Mouse (Mus musculus) left cerebral cortex, postnatal 14 days (tissue): ENCODE measurements at regions not wholly inside any gene's neighbourhood (a gene's known extent, or its start where the extent isn't known, plus 50 kb on each side); places are given as distances from the start of the nearest gene placed in this dataset.
"Not testable (repeated sequence)": the region's sequence is repeated elsewhere in the genome, so short reads cannot be mapped to it uniquely, and the experiment has no call there.

ENCODE experiments used
- DNase-seq, 2 experiments: peaks; one replicate each; pipeline ENCODE4 v3.0.0; 2021 to 2022; ENCODE audit warnings: low spot score in 2 of 2, mixed read lengths in 1 of 2
- intact Hi-C: fragments of 180-260 bp; cut with DNase I; formaldehyde crosslinking; loops from one replicate; pipeline ENCODE4 v1.15.1; 2025

GRCm38 (mm10) chr9:31656676-31657075, 192.4 kb upstream of the Tmem45b start:
- no peak for DNase-seq
- intact Hi-C loops = no loop called here

- intact Hi-C loops = no loop called here
- DNase-seq = no peak
These were observed 190.5 kb upstream of the Tmem45b start for GRCm38 (mm10) chr9:31654747-31655146.

DNA sequence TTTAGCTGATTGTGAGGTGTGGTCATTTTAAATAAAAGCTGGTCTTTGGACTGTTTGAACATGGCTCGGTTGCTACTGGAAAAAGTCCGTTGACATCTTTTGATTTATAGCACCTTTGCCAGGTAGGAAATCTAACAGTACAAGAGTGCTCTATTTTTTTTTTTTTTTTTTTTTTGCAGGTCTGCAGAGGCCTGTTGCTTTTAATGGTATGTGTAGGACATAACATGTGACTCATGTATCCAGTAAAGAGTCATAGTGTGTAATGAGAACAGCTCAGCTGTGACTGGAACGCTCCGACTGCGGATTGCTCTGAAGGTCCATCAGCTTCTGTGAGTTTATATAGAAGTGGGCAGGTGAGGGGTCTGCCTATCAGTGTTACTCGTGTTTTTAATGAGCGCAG, 190.0 kb upstream of the Tmem45b start:
- no peak for DNase-seq
- intact Hi-C loops = no loop called here

DNA sequence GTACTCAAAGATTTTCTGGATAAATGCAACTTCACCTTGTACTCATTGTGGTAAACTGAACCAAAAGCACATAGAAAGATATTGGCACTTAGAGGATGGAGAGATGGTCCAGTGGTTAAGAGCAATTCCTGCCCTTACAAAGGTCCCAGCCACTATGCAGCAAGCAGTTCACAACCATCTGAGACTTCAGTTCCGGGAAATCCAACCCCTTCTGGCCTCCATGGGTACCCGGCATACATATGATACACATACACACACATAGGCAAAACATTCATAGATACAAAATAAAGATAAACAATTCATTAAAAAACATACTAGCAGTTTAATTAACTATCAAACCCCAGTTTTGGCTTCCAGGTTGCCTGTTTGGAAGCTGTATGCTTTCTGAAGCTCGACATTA, 189.5 kb upstream of the Tmem45b start:
- intact Hi-C loops = no loop called here
- DNase-seq = no peak

- DNase-seq = no peak
- intact Hi-C loops = no loop called here
These were observed 186.3 kb upstream of the Tmem45b start for GRCm38 (mm10) chr9:31650362-31651130.

DNA sequence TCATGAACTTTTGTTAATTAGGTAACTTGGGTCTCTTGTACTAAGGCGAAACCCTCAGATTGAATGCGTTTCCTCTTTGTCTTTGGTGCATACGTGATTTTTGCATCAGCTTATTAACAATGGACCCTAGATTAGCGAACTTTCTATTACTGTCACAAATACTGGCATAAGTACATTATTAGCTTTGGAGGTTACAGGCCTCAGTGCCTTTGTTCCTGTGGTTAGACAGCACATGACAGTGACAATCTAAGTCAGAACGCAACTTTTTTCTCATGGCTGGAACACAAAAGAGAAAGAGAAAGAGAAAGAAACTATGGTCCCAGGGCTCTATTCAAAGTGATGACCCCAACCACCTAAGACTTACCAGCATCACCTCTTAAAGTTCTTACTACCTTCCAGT, 184.8 kb upstream of the Tmem45b start:
- DNase-seq = no peak
- intact Hi-C loops = no loop called here

GRCm38 (mm10) chr9:31648551-31648950, 184.3 kb upstream of the Tmem45b start:
- peak in 1 of 2 experiments; percentile 15 for DNase-seq
- intact Hi-C loops = no loop called here

DNA sequence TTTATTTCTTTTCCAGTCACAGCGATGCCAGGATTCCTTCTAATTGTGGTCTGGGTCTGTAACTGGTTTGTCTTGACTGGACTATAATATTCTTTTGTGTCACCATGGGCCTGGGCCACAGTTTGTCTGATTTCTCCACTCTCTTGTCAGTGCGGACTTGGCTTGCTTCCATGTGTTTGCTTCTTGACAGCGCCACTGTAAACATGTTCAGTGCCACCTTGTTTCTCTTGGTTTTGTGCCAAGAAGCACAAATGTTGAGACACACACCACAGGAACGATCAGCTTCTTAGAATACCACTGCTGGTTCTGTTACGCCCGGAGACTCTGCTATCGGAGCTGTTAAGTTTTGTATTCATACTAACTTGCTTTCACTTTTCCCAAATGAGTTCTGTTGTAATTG, 180.9 kb upstream of the Tmem45b start:
- no peak for DNase-seq
- intact Hi-C loops = no loop called here

- DNase-seq = no peak
- intact Hi-C loops = no loop called here
These were observed 179.8 kb upstream of the Tmem45b start for GRCm38 (mm10) chr9:31644106-31644505.

DNA sequence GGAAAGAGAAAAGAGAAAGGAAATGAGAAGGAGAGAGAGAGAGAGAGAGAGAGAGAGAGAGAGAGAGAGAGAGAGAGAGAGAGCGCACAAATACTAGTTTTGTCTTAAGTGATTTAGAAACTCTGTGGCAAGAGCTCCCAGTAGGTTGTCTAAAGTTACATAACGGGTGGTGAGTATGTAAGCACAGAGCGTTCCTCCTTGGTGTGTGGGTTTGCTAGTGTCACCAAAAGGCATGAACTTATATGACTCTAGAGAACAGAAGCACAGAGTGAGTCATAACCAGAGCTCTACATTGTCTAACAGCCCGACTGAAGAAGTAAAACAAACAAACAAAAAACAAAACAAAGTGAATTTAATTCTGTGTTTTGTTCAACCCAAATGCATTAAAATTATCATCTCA, 177.9 kb upstream of the Tmem45b start:
- intact Hi-C loops = no loop called here
- DNase-seq = no peak

- DNase-seq = no peak
- intact Hi-C loops = no loop called here
These were observed 164.0 kb upstream of the Tmem45b start for GRCm38 (mm10) chr9:31628291-31628690.

- DNase-seq, intact Hi-C loops: not testable (repeated sequence)
These were observed 157.3 kb upstream of the Tmem45b start for GRCm38 (mm10) chr9:31621553-31621952.

GRCm38 (mm10) chr9:31619344-31619743, 155.1 kb upstream of the Tmem45b start:
- DNase-seq = no peak
- intact Hi-C loops = no loop called here

- DNase-seq = no peak
- intact Hi-C loops = no loop called here
These were observed 150.1 kb upstream of the Tmem45b start for GRCm38 (mm10) chr9:31614250-31614945.

DNA sequence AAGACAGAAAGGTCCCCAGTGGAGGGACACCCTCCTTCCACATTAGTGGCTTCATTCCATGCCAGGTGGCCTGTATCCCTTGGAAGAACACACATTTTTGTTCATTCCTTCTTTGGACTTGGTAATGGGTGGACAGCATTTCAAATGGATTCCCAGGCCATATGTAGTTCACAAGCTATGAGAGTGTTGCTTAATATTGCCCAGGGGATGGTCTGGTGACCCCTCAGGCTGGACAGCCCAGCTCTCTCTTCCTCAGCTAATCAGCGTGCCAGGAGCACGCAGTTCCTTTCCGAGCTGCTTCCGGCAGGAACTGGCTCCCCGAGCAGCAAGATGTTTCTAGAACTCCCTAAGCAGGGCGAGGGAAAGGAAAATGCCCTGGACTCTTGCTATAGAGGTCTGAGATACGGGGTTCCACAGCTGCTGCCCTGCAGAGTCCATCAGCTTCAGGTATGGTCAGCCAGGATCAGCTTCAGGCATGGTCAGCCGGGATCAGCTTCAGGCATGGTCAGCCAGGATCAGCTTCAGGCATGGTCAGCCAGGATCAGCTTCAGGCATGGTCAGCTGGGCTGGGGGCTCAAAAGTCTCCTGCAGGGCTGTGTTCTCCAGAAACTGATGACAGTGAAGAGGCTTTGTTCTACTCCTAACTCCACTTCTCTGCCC, 146.9 kb upstream of the Tmem45b start:
- DNase-seq = no peak
- intact Hi-C loops = no loop called here

GRCm38 (mm10) chr9:31610631-31611030, 146.4 kb upstream of the Tmem45b start:
- intact Hi-C loops = no loop called here

GRCm38 (mm10) chr9:31610212-31610611, 145.9 kb upstream of the Tmem45b start:
- peak in 1 of 2 experiments; percentile 22 for DNase-seq
- intact Hi-C loops = no loop called here

More at GRCm38 (mm10) chr9:31610631-31611030, 146.4 kb upstream of the Tmem45b start:
- DNase-seq = no peak

DNA sequence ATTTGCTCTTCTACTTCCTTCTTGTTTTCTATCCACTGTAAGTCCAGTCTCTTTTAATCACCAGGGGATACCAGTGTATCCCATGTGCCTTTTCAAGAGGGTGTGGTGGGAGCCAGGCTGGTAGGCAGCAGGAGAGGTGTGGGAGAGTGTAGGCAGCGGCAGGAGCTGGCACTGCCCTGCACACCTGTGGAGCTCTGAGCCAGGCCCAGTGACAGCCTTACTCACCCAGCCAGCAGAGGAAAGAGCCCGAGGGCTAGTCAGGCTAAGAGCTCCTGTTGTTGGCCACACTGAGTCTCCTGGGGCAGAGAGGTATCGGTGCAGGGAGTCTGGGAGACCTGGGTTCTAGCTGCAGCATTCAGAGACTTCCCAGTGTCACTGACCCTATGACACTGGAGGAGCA, 145.5 kb upstream of the Tmem45b start:
- intact Hi-C loops = no loop called here
- DNase-seq = no peak

GRCm38 (mm10) chr9:31608084-31608870, 144.0 kb upstream of the Tmem45b start:
- DNase-seq = no peak
- intact Hi-C loops = no loop called here

GRCm38 (mm10) chr9:31606936-31607335, 142.7 kb upstream of the Tmem45b start:
- intact Hi-C loops = no loop called here
- DNase-seq = no peak
